Mouse (Mus musculus): ENCODE measurements around the gene Gm2696. TPM values are rescaled to one million over a fixed set of nuclear protein-coding genes. Genes with fewer than 3 reads are reported as not detected.
A peak's percentile ranks its signal among the peaks of the same experiment; 100 is the strongest.
"Not testable (repeated sequence)": the region's sequence is repeated elsewhere in the genome, so short reads cannot be mapped to it uniquely, and the experiment has no call there.

The Gm2696 gene
- polyA plus RNA-seq (2015; fragmentation: Nextera tagmentation; extraction: Ambion mirVana), result not detected in 2 replicates

- Histone ChIP-seq H3K4me1 (replicated peaks) (no peaks in the 10 kb centered on the region), H3K27ac (no peak within 1 kb of the TSS), H3K36me3 (no peaks in the 10 kb centered on the region), H3K9me3 (replicated peaks) (no peaks in the 10 kb centered on the region), H3K9ac (no peak within 1 kb of the TSS), H3K4me3 (no peak within 1 kb of the TSS), H3K4me2 (no peak within 1 kb of the TSS), H3K27me3 (no peaks in the 10 kb centered on the region)
- WGBS, result 29% methylated on average over 4 of the region's 4 CpGs
- no peak for ATAC-seq (replicated peaks; ENCODE audit: insufficient number of reproducible peaks, insufficient read depth, low FRiP score, low read depth)
Measured at GRCm38 (mm10) chr10:77814382-77814781, at the start of gene Gm2696. Gene Gm2696, plus strand, starts transcription at chr10:77814682.

- no peaks in the 10 kb centered on the region for H3K36me3 ChIP-seq
- H3K27me3 ChIP-seq, result no peaks in the 10 kb centered on the region
- ATAC-seq (replicated peaks; ENCODE audit: insufficient number of reproducible peaks, insufficient read depth, low FRiP score, low read depth), result no peak
- no peak overlapping the region for H3K4me3 ChIP-seq
- H3K4me1 ChIP-seq (replicated peaks), result 0 out of 2 replicates have a peak, but pooled peaks cover 2% of the 10 kb centered on the region
- no peak overlapping the region for H3K4me2 ChIP-seq
- WGBS, result 78% methylated on average over 1 of the region's 1 CpGs
- no peaks in the 10 kb centered on the region for H3K9me3 ChIP-seq (replicated peaks)
- H3K27ac ChIP-seq, result no peak overlapping the region
- no peak overlapping the region for H3K9ac ChIP-seq
Measured at GRCm38 (mm10) chr10:77769727-77770126, 44.8 kb upstream of the Gm2696 start.

- H3K9ac ChIP-seq; H3K4me1 ChIP-seq (replicated peaks); H3K4me2 ChIP-seq; H3K27me3 ChIP-seq; H3K9me3 ChIP-seq (replicated peaks); ATAC-seq (replicated peaks; ENCODE audit: insufficient number of reproducible peaks, insufficient read depth, low FRiP score, low read depth); H3K4me3 ChIP-seq; H3K36me3 ChIP-seq; H3K27ac ChIP-seq: not testable (repeated sequence)
- WGBS, result 90% methylated on average over 1 of the region's 1 CpGs
Measured at GRCm38 (mm10) chr10:77771225-77771624, 43.3 kb upstream of the Gm2696 start, which contains the start of gene Gm3238. Gene Gm3238, minus strand, starts transcription at chr10:77771325.

GRCm38 (mm10) chr10:77772142-77772541 is 42.3 kb upstream of the Gm2696 start:
- not testable (repeated sequence) for H3K4me1 ChIP-seq (replicated peaks); H3K4me2 ChIP-seq; H3K36me3 ChIP-seq; ATAC-seq (replicated peaks; ENCODE audit: insufficient number of reproducible peaks, insufficient read depth, low FRiP score, low read depth); H3K27ac ChIP-seq; H3K9ac ChIP-seq; H3K27me3 ChIP-seq; H3K4me3 ChIP-seq; H3K9me3 ChIP-seq (replicated peaks)
- 56% methylated on average over 3 of the region's 3 CpGs for WGBS

GRCm38 (mm10) chr10:77776844-77777243 is 37.6 kb upstream of the Gm2696 start, which contains the start of gene Gm7138:
Gene Gm7138, minus strand, starts transcription at chr10:77776944.
- WGBS, result 42% methylated on average over 1 of the region's 1 CpGs
- H3K4me3 ChIP-seq; H3K4me2 ChIP-seq; H3K4me1 ChIP-seq (replicated peaks); H3K9me3 ChIP-seq (replicated peaks); H3K27me3 ChIP-seq; H3K27ac ChIP-seq; H3K36me3 ChIP-seq; H3K9ac ChIP-seq; ATAC-seq (replicated peaks; ENCODE audit: insufficient number of reproducible peaks, insufficient read depth, low FRiP score, low read depth): not testable (repeated sequence)

GRCm38 (mm10) chr10:77782442-77782841 is 32.0 kb upstream of the Gm2696 start, which contains the start of gene Gm3250:
Gene Gm3250, minus strand, starts transcription at chr10:77782542.
- not testable (repeated sequence) for H3K36me3 ChIP-seq; H3K4me2 ChIP-seq; H3K9me3 ChIP-seq (replicated peaks); H3K27ac ChIP-seq; H3K4me3 ChIP-seq; ATAC-seq (replicated peaks; ENCODE audit: insufficient number of reproducible peaks, insufficient read depth, low FRiP score, low read depth); H3K27me3 ChIP-seq; H3K4me1 ChIP-seq (replicated peaks); H3K9ac ChIP-seq
- 78% methylated on average over 1 of the region's 1 CpGs for WGBS

GRCm38 (mm10) chr10:77783396-77783795 is 31.1 kb upstream of the Gm2696 start:
- not testable (repeated sequence) for H3K9me3 ChIP-seq (replicated peaks); H3K4me1 ChIP-seq (replicated peaks); H3K27me3 ChIP-seq; H3K4me3 ChIP-seq; H3K27ac ChIP-seq; H3K9ac ChIP-seq; H3K36me3 ChIP-seq; H3K4me2 ChIP-seq
- WGBS, result 72% methylated on average over 3 of the region's 3 CpGs
- ATAC-seq (replicated peaks; ENCODE audit: insufficient number of reproducible peaks, insufficient read depth, low FRiP score, low read depth), result peak; percentile 47; the same call in 1 of the 2 replicates

- not testable (repeated sequence) for ATAC-seq (replicated peaks; ENCODE audit: insufficient number of reproducible peaks, insufficient read depth, low FRiP score, low read depth); H3K9ac ChIP-seq; H3K4me3 ChIP-seq; H3K9me3 ChIP-seq (replicated peaks); H3K4me1 ChIP-seq (replicated peaks); H3K27ac ChIP-seq; H3K36me3 ChIP-seq; H3K27me3 ChIP-seq; H3K4me2 ChIP-seq
- 57% methylated on average over 1 of the region's 1 CpGs for WGBS
Measured at GRCm38 (mm10) chr10:77787876-77788275, 26.6 kb upstream of the Gm2696 start, which contains the start of gene Gm7137. Gene Gm7137, minus strand, starts transcription at chr10:77788200.

DNA sequence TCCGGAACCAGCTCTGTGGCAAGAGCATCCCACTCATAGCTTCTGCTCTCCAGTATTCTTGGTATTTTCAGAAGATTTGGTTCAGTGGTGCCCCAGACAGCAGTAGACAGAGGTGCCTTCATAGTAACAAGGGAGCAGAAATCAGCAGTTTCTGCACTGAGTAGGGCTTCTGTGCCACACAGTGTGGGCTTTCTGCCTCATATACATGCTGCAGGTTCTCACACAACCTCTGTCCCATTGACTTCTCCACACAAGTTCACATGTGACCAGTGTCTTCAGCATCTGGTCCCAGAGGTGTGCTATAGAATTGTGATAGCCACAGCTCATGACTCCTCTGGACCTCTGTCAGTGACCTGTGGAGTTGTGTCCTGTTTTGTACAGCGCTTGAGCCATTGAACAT is 25.9 kb upstream of the Gm2696 start:
- Histone ChIP-seq H3K4me1 (replicated peaks) (no peaks in the 10 kb centered on the region), H3K27me3 (no peaks in the 10 kb centered on the region), H3K9me3 (replicated peaks) (no peaks in the 10 kb centered on the region), H3K27ac (no peak overlapping the region), H3K9ac (no peak overlapping the region), H3K4me2 (no peak overlapping the region), H3K36me3 (no peaks in the 10 kb centered on the region), H3K4me3 (no peak overlapping the region)
- ATAC-seq (replicated peaks; ENCODE audit: insufficient number of reproducible peaks, insufficient read depth, low FRiP score, low read depth), result no peak
- 74% methylated on average over 2 of the region's 2 CpGs for WGBS

DNA sequence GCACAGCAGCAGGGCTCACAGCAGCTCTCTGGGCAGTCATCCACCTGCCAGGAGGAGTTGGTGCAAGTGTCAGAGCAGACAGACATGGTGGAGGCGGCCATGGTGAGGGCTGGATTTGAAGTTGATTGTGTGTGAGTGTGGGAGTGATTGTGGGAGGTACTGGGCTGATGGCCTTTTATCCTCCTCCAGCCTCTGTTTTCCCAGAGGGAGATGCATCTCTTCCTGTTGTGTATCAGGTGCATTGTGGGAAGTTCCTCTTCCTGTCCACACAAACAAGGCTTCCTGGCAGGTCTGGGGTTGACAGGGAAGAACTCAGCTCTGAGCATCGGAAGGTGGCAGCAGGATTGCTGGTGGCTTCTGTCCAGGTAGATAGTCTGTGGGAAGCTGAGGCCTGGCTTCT is 19.5 kb upstream of the Gm2696 start, which contains the start of gene Gm9639:
Gm9639 (minus strand) TSS at position 101 of the 400 bp plus-strand sequence.
- H3K27me3 ChIP-seq, result no peaks in the 10 kb centered on the region
- no peak within 1 kb of the TSS for H3K27ac ChIP-seq
- no peak within 1 kb of the TSS for H3K4me2 ChIP-seq
- H3K9ac ChIP-seq, result no peak within 1 kb of the TSS
- no peaks in the 10 kb centered on the region for H3K36me3 ChIP-seq
- H3K4me1 ChIP-seq (replicated peaks), result peaks cover 13% of the 10 kb centered on the region
- WGBS, result 69% methylated on average over 2 of the region's 2 CpGs
- no peak within 1 kb of the TSS for H3K4me3 ChIP-seq
- ATAC-seq (replicated peaks; ENCODE audit: insufficient number of reproducible peaks, insufficient read depth, low FRiP score, low read depth), result no peak
- no peaks in the 10 kb centered on the region for H3K9me3 ChIP-seq (replicated peaks)

DNA sequence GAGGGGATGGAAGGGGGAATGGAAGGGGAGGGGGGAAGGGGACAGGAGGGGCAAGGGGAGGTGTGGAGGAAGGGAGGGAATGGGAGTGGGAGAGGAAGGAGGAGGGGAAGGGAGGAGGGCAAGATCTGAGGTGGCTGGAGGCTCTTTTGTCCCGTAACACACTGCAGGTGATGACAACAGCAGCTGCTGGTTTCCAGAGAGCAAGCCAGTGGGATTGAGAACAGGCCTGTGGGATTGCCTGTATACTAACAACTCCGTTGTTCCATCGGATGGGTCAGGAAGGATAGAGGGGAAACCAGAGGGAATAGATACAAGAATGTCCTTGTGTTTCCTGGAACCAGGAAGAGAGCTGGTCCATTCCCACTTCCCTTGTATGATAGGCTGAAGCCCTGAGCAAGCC is 16.8 kb upstream of the Gm2696 start:
- no peak for ATAC-seq (replicated peaks; ENCODE audit: insufficient number of reproducible peaks, insufficient read depth, low FRiP score, low read depth)
- Histone ChIP-seq H3K27me3 (no peaks in the 10 kb centered on the region), H3K4me1 (replicated peaks) (peaks cover 13% of the 10 kb centered on the region), H3K27ac (peak overlapping the region; percentile 37; the same call in 1 of the 2 replicates), H3K4me2 (no peak overlapping the region), H3K9me3 (replicated peaks) (no peaks in the 10 kb centered on the region), H3K9ac (no peak overlapping the region), H3K4me3 (no peak overlapping the region), H3K36me3 (no peaks in the 10 kb centered on the region)
- 2% methylated on average over 3 of the region's 3 CpGs for WGBS

DNA sequence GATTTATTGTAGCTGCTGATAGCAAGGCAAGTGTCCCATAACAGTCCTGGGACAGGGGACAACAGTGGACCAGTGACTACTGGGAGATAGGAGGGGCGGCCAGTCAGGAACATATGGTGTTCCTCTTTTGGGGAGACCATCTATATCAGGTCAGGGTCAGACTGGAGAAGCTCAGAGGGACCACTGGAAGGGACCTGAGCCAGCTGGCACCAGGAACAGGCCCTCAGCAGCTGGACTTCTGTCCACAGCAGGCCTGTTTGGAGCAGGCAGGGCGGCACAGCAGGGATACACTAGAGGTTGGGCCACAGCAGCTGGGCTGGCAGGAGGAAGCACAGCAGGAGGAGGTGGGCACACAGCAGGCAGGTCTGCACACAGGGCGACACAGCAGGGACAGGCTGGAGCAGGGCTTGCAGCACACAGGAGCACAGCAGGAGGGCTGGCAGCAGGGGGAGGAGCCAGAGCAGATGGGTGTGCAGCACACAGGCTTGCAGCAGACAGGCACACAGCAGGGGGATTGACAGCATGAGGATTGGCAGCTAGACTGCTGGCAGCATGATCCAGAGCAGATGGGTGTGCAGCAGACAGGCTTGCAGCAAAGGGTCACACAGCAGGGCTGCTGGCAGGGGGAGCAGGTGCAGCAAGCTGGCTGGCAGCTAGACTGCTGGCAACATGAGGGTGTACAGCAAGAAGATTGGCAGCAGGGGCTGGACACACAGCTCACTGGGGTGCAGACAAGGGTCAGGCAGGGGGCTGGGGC is 16.1 kb upstream of the Gm2696 start:
- H3K4me1 ChIP-seq (replicated peaks), result peaks cover 13% of the 10 kb centered on the region
- H3K9me3 ChIP-seq (replicated peaks); H3K4me2 ChIP-seq; H3K9ac ChIP-seq; H3K27me3 ChIP-seq; ATAC-seq (replicated peaks; ENCODE audit: insufficient number of reproducible peaks, insufficient read depth, low FRiP score, low read depth); H3K4me3 ChIP-seq; H3K36me3 ChIP-seq: not testable (repeated sequence)
- WGBS, result 28% methylated on average over 3 of the region's 3 CpGs
- peak overlapping the region; percentile 37; the same call in 1 of the 2 replicates for H3K27ac ChIP-seq

Measured in heart, embryonic 15.5 days (tissue).